Mouse (Mus musculus) forebrain, embryonic 16.5 days (tissue): ENCODE results near the gene Adcy5. TPM values are rescaled to one million over a fixed set of nuclear protein-coding genes. Genes with fewer than 3 reads are reported as not detected.

Experiments
- ATAC-seq: fragments of 200-750 bp; cut with Nextera tagmentation; 2 replicates; pipeline ENCODE4 v1.8.0; 2017; ENCODE audit warnings: mild to moderate bottlenecking, moderate library complexity
- H3K27ac ChIP-seq: fragments of 300-500 bp; sonication (generic); 2 replicates; pipeline ENCODE4 v1.5.1; 2014; ENCODE audit warnings: low read length, control low read depth
- H3K27me3 ChIP-seq: fragments of 300-500 bp; sonication (generic); replicated peaks from 2 replicates; pipeline ENCODE4 v1.6.1; 2014; ENCODE audit warnings: low read length; ENCODE audit not compliant: control insufficient read depth, insufficient read depth
- H3K36me3 ChIP-seq: fragments of 300-500 bp; sonication (generic); 2 replicates; pipeline ENCODE4 v1.6.1; 2014; ENCODE audit not compliant: control insufficient read depth, insufficient read depth
- H3K4me1 ChIP-seq: fragments of 300-500 bp; sonication (generic); replicated peaks from 2 replicates; pipeline ENCODE4 v1.6.1; 2014; ENCODE audit warnings: low read length; ENCODE audit not compliant: control insufficient read depth, insufficient read depth
- H3K4me2 ChIP-seq: fragments of 300-500 bp; sonication (generic); 2 replicates; pipeline ENCODE4 v1.6.1; 2014; ENCODE audit warnings: mild to moderate bottlenecking, low read length, control low read depth
- H3K4me3 ChIP-seq: fragments of 300-500 bp; sonication (generic); replicated peaks from 2 replicates; pipeline ENCODE4 v1.5.1; 2014; ENCODE audit warnings: mild to moderate bottlenecking, low read length, control low read depth
- H3K9ac ChIP-seq: fragments of 300-500 bp; sonication (generic); replicated peaks from 2 replicates; pipeline ENCODE4 v1.6.1; 2014; ENCODE audit warnings: low read depth, low read length, control low read depth
- H3K9me3 ChIP-seq: fragments of 300-500 bp; sonication (generic); 2 replicates; pipeline ENCODE4 v1.6.1; 2016; ENCODE audit warnings: low read length; ENCODE audit not compliant: control insufficient read depth
- WGBS: fragments of 180-500 bp; shearing (Covaris S2); extraction: QIAGEN DNeasy Blood & Tissue Kit; methylation state at CpG from one replicate; pipeline ENCODE4 v1.1.7; 2014; 5-methylcytosine and 5-hydroxymethylcytosine counted together
- polyA plus RNA-seq: library from polyadenylated mRNA; unstranded; fragments of >200 nt; fragmentation: Nextera tagmentation; extraction: Ambion mirVana; gene quantifications from 2 replicates; pipeline ENCODE4 v1.2.1, GENCODE M21; 2015

The Adcy5 gene
- polyA plus RNA-seq, 1 experiment from 2014 or later, result 6.8 TPM

DNA sequence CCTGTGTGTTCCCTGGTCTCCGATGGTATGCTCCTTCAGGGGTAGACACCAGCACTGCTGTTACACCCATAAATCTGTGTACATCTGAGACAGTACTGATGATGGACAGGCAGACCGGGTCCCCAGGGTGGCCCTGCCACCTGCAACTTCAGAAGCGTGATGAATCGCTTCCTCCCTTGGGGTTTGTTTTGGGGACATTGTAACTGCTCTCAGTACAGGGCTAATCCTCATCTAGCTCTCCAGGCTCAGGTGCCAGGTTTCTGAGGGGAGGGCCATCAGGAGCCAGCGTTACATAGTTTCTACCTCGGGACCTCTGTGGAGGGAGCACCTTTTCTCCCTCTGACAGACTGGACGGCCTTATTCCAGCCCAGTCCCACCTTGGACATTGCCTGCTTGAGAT lies 36.1 kb downstream of the Adcy5 start:
- Histone ChIP-seq H3K36me3 (no peaks in the 10 kb centered on the region), H3K4me1 (0 out of 2 replicates have a peak, but pooled peaks cover 3% of the 10 kb centered on the region), H3K27me3 (no peaks in the 10 kb centered on the region), H3K4me3 (no peak overlapping the region), H3K9me3 (no peaks in the 10 kb centered on the region), H3K27ac (no peak overlapping the region), H3K4me2 (no peak overlapping the region), H3K9ac (no peak overlapping the region)
- ATAC-seq, result no peak
- WGBS, result 87% methylated on average over 7 of the region's 7 CpGs

DNA sequence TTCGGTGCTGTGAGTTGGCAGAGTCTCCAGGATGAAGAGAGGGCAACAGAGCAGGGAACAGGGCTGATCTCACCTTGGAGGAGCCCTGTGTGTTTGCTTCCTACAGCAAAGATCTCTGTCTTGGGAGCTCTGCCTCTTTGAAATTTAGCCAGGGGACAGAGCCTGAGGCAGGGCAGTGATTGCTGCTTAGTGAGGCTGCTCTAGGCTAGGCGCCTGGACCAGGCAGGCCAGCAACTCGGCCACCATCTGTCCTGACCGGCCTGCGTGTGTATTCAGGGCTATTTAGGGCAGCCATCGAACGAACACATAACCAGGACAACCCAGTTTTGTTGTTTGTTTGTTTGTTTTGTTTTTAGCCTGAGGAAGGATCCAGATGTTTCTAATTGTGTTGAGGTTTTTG lies 36.6 kb downstream of the Adcy5 start:
- H3K27ac ChIP-seq, result no peak overlapping the region
- H3K4me1 ChIP-seq, result 0 out of 2 replicates have a peak, but pooled peaks cover 3% of the 10 kb centered on the region
- no peak for ATAC-seq
- no peaks in the 10 kb centered on the region for H3K9me3 ChIP-seq
- 76% methylated on average over 7 of the region's 7 CpGs for WGBS
- H3K4me2 ChIP-seq, result no peak overlapping the region
- H3K4me3 ChIP-seq, result no peak overlapping the region
- no peak overlapping the region for H3K9ac ChIP-seq
- H3K27me3 ChIP-seq, result no peaks in the 10 kb centered on the region
- no peaks in the 10 kb centered on the region for H3K36me3 ChIP-seq

DNA sequence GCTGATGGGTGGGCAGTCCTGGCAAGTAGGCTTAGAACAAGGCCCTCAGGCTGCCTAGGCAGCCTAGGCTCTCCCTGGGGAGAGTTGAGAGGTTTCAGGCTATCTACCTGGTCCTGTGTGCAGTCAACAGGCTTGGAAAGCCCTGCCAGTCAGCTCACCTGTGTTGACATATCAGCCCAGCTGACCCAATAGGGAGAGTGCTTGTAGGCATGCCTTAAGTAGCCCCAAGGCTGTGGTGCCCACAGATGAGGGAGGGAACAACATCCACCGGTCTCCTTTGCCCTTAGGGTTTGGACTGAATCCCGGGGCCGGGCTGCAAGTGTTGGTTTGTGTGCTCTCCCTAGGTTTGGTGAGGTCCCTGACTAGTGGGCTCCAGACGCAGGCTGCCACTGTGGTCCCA lies 37.8 kb downstream of the Adcy5 start:
- no peaks in the 10 kb centered on the region for H3K36me3 ChIP-seq
- ATAC-seq, result no peak
- H3K9me3 ChIP-seq, result no peaks in the 10 kb centered on the region
- H3K4me1 ChIP-seq, result 0 out of 2 replicates have a peak, but pooled peaks cover 3% of the 10 kb centered on the region
- H3K27ac ChIP-seq, result no peak overlapping the region
- 87% methylated on average over 4 of the region's 4 CpGs for WGBS
- no peaks in the 10 kb centered on the region for H3K27me3 ChIP-seq
- no peak overlapping the region for H3K4me2 ChIP-seq
- H3K4me3 ChIP-seq, result no peak overlapping the region
- H3K9ac ChIP-seq, result no peak overlapping the region

DNA sequence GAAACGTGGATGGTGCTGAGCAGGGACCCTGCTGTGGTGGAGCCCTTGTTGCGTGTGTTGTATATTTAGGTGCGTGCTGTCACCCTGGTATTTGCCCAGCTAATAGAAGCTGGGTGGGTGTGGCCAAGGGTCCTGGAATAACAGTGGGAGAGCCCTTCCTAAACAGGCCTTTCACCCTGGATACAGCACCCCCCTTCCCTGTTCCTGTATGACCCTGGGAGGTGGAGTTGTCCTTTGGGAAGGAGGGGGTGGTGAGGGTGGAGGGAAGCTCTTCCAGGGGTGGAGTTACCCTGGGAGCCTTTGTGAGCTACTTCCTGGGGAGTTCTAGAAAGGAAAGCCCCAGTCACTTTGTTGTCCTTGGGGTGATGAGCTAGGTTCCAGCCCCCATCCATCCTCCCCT lies 38.7 kb downstream of the Adcy5 start:
- WGBS, result 69% methylated on average over 3 of the region's 3 CpGs
- ATAC-seq, result no peak

DNA sequence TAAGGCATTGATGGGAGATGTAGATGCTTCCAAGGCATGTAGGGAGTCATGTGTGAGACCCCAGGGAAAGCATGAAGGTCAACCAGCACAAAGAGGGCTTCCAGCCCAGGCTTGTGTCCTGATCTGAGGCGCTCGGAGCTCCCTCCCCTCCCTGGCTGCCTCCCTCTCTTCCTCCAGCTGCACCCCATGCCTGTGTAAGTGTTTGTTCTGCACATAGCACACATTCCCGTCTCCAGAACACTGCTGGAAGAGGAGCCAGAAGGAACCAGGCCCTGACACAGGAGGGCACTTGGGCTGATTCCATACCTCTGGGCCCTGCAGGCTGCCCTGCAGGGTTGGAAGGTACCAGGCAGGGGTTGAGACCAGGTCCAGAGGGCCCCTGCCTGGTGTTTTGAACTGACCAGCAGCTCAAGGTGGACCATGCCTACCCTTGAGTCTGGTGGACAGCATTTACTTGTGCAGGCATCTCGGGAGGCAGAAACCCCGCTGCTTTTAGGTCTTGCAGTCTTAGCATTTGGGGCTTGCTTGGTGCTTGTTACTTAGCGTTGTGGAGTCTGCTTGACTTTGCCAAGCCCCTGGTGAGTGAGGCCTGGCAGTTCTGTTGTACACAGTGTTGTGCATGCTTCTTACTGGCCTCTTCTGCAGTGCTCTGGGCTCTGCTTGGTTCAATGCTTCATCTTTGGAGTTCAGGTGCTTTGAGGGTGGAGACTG lies 45.2 kb downstream of the Adcy5 start:
- 82% methylated on average over 6 of the region's 6 CpGs for WGBS
- H3K27me3 ChIP-seq, result no peaks in the 10 kb centered on the region

More for the DNA sequence above, 38.7 kb downstream of the Adcy5 start:
- Histone ChIP-seq H3K9ac (no peak overlapping the region), H3K27ac (no peak overlapping the region), H3K4me3 (no peak overlapping the region), H3K27me3 (no peaks in the 10 kb centered on the region), H3K4me2 (no peak overlapping the region), H3K9me3 (no peaks in the 10 kb centered on the region), H3K36me3 (no peaks in the 10 kb centered on the region), H3K4me1 (no peaks in the 10 kb centered on the region)

DNA sequence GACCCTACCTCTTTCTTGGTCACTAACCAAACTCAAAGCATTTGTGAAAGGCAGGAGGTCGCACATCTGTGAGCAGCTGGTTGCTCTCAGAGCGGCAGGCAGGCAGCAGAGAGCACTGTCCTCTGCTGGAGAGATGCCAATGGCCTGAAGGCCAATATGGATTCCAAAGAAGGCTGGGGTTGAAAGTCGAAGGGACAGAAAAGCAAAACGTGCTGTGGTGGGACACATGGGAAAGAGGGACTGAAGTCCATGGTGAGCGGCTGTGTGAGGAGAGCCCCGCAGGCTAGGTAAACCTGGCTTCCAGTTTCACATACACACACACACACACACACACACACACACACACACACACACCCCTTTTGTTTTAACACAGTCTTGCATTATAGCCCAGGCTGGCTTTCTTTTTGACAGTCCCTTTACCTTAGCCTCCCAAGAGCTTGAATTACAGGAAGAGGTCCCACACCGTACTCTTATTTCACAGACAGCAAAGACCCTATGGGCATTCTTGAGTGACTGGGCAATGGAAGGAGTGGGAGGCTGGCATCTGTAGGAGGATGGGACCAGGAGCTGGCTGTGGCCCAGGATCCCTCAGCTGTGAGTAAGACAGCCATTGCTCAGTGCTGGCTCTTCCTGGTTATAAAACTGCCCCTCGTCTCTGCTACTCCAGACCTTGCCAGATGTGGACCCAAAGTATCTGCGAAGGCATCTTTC lies 45.9 kb downstream of the Adcy5 start:
- ATAC-seq, result no peak
- H3K27ac ChIP-seq, result no peak overlapping the region
- no peak overlapping the region for H3K4me3 ChIP-seq
- no peaks in the 10 kb centered on the region for H3K36me3 ChIP-seq
- 81% methylated on average over 9 of the region's 9 CpGs for WGBS
- H3K9ac ChIP-seq, result no peak overlapping the region
- no peaks in the 10 kb centered on the region for H3K27me3 ChIP-seq
- H3K9me3 ChIP-seq, result no peaks in the 10 kb centered on the region
- peaks cover 1% of the 10 kb centered on the region for H3K4me1 ChIP-seq
- no peak overlapping the region for H3K4me2 ChIP-seq

More for the DNA sequence above, 45.2 kb downstream of the Adcy5 start:
- H3K9ac ChIP-seq, result no peak overlapping the region
- no peak for ATAC-seq
- H3K27ac ChIP-seq, result no peak overlapping the region
- no peak overlapping the region for H3K4me3 ChIP-seq
- H3K36me3 ChIP-seq, result no peaks in the 10 kb centered on the region
- no peak overlapping the region for H3K4me2 ChIP-seq
- no peaks in the 10 kb centered on the region; the same call in 1 of the 2 replicates for H3K4me1 ChIP-seq
- no peaks in the 10 kb centered on the region for H3K9me3 ChIP-seq

- no peaks in the 10 kb centered on the region for H3K36me3 ChIP-seq
- H3K27me3 ChIP-seq, result no peaks in the 10 kb centered on the region
- H3K4me1 ChIP-seq, result peaks cover 5% of the 10 kb centered on the region
- H3K4me3 ChIP-seq, result no peak overlapping the region
- ATAC-seq, result no peak
- no peak overlapping the region for H3K4me2 ChIP-seq
- no peak overlapping the region for H3K27ac ChIP-seq
- WGBS, result 94% methylated on average over 5 of the region's 5 CpGs
- H3K9ac ChIP-seq, result no peak overlapping the region
- H3K9me3 ChIP-seq, result no peaks in the 10 kb centered on the region
Observed at GRCm38 (mm10) chr16:35201281-35201680, 46.6 kb downstream of the Adcy5 start.

GRCm38 (mm10) chr16:35203511-35203910 lies 48.8 kb downstream of the Adcy5 start:
- Histone ChIP-seq H3K4me3 (no peak overlapping the region), H3K9ac (no peak overlapping the region), H3K4me1 (peaks cover 5% of the 10 kb centered on the region), H3K27me3 (no peaks in the 10 kb centered on the region), H3K36me3 (no peaks in the 10 kb centered on the region), H3K27ac (no peak overlapping the region), H3K4me2 (no peak overlapping the region), H3K9me3 (no peaks in the 10 kb centered on the region)
- 64% methylated on average over 1 of the region's 1 CpGs for whole genome bisulfite sequencing
- ATAC-seq, result no peak

DNA sequence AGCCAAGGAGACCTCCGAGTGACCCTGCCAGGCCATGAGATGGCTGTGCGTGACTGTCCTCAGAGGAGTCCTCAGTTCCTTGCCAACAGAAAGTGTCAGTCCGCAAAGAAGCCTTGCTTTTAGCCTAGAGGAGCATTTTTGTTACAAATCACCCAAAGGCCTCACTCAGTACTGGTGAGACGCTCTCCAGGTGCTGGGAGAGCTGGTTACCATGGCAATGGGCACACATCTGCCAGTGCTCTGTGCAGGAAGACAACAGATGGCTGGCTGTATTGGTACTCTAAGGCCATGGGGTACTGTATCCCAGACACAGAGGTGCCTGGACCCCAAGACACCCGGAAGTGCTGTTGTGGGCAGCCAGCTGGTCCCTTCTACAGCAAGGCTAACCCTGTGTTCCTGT lies 51.0 kb downstream of the Adcy5 start:
- Histone ChIP-seq H3K36me3 (no peaks in the 10 kb centered on the region), H3K27me3 (no peaks in the 10 kb centered on the region), H3K27ac (no peak overlapping the region), H3K9ac (no peak overlapping the region), H3K4me3 (no peak overlapping the region), H3K4me1 (peaks cover 5% of the 10 kb centered on the region), H3K4me2 (no peak overlapping the region), H3K9me3 (no peaks in the 10 kb centered on the region)
- WGBS, result 52% methylated on average over 5 of the region's 5 CpGs
- ATAC-seq, result peak; percentile 74
